Mouse (Mus musculus) MEL (cell line): Measurements from ENCODE around the gene Slc9a5. TPM values are rescaled to one million over a fixed set of nuclear protein-coding genes. Genes with fewer than 3 reads are reported as not detected.

Experiments used
- DNase-seq: peaks from one replicate; pipeline ENCODE4 v3.0.0; 2011; ENCODE audit warnings: low read depth, low spot score
- H3K27ac ChIP-seq: 2 replicates; pipeline ENCODE4 v1.5.1; 2012; ENCODE audit warnings: low read depth, mild to moderate bottlenecking, control low read depth, low read length, moderate library complexity; ENCODE audit not compliant: control insufficient read depth
- H3K27me3 ChIP-seq, 2 experiments: fragments of 150-350 bp in 1 of 2; sonication (generic) in 1 of 2; 2 replicates each; pipeline ENCODE4 v1.6.1; 2012; ENCODE audit warnings: low read length in 2 of 2, mild to moderate bottlenecking in 2 of 2, improper control_type of control experiment in 1 of 2, moderate library complexity in 1 of 2; ENCODE audit not compliant: insufficient read depth in 2 of 2, control insufficient read depth in 1 of 2
- H3K36me3 ChIP-seq, 2 experiments: 2 replicates each; pipeline ENCODE4 v1.6.1; 2012 to 2014; ENCODE audit warnings: low read length in 2 of 2, improper control_type of control experiment in 1 of 2, inconsistent platforms in 1 of 2, mild to moderate bottlenecking in 1 of 2; ENCODE audit not compliant: insufficient read depth in 2 of 2, control insufficient read depth in 1 of 2
- H3K4me1 ChIP-seq, 2 experiments: fragments of 150-350 bp in 1 of 2; sonication (generic) in 1 of 2; 2 replicates each; pipeline ENCODE4 v1.6.1; 2012; ENCODE audit warnings: low read length in 2 of 2, improper control_type of control experiment in 1 of 2, mild to moderate bottlenecking in 1 of 2; ENCODE audit not compliant: insufficient read depth in 2 of 2, control insufficient read depth in 1 of 2
- H3K4me3 ChIP-seq, 2 experiments: fragments of 150-350 bp in 1 of 2; sonication (generic) in 1 of 2; 2 replicates each; pipeline ENCODE4 v1.5.1; 2012; ENCODE audit warnings: low read depth in 2 of 2, low read length in 2 of 2, mild to moderate bottlenecking in 2 of 2, moderate library complexity in 2 of 2, control low read depth in 1 of 2, improper control_type of control experiment in 1 of 2; ENCODE audit not compliant: control insufficient read depth in 1 of 2, insufficient read depth in 1 of 2
- H3K79me2 ChIP-seq: 2 replicates; pipeline ENCODE4 v1.6.1; 2012; ENCODE audit warnings: mild to moderate bottlenecking, low read length, moderate library complexity; ENCODE audit not compliant: control insufficient read depth, poor library complexity, insufficient read depth
- H3K9ac ChIP-seq: 2 replicates; pipeline ENCODE4 v1.6.1; 2012; ENCODE audit warnings: low read depth, mild to moderate bottlenecking, control low read depth, low read length, moderate library complexity; ENCODE audit not compliant: control insufficient read depth, poor library complexity, severe bottlenecking
- H3K9me3 ChIP-seq: fragments of 150-350 bp; sonication (generic); replicated peaks from 2 replicates; pipeline ENCODE4 v1.6.1; 2012; ENCODE audit warnings: mild to moderate bottlenecking, low read length, improper control_type of control experiment, moderate library complexity; ENCODE audit not compliant: insufficient read depth
- CHD2 ChIP-seq: IDR thresholded peaks from 2 replicates; pipeline ENCODE4 v1.6.1; 2011; ENCODE audit warnings: low read length, improper control_type of control experiment
- CTCF ChIP-seq, 3 experiments: IDR thresholded peaks in 2 of 3; conservative IDR thresholded peaks in 1 of 3; 2 replicates each; pipeline ENCODE4 v1.5.1; 2011 to 2012; ENCODE audit warnings: low read length in 3 of 3, low read depth in 2 of 3, mild to moderate bottlenecking in 2 of 3, improper control_type of control experiment in 1 of 3, inconsistent platforms in 1 of 3, mixed read lengths in 1 of 3, moderate library complexity in 1 of 3; ENCODE audit not compliant: control insufficient read depth in 1 of 3, insufficient read depth in 1 of 3, poor library complexity in 1 of 3, severe bottlenecking in 1 of 3
- E2F4 ChIP-seq: IDR thresholded peaks from 2 replicates; pipeline ENCODE4 v1.6.1; 2011; ENCODE audit warnings: low read depth, low read length, improper control_type of control experiment, borderline replicate concordance
- GABPA ChIP-seq: IDR thresholded peaks from 2 replicates; pipeline ENCODE4 v1.6.1; 2012; ENCODE audit warnings: low read depth, mild to moderate bottlenecking, inconsistent platforms, low read length, improper control_type of control experiment, moderate library complexity
- HCFC1 ChIP-seq: IDR thresholded peaks from 2 replicates; pipeline ENCODE4 v1.6.1; 2012; ENCODE audit warnings: low read depth, mild to moderate bottlenecking, inconsistent platforms, low read length, improper control_type of control experiment, moderate library complexity
- MAX ChIP-seq: IDR thresholded peaks from 2 replicates; pipeline ENCODE4 v1.6.1; 2011; ENCODE audit warnings: low read length, improper control_type of control experiment
- MEF2A ChIP-seq: IDR thresholded peaks from 2 replicates; pipeline ENCODE4 v1.6.1; 2014; ENCODE audit warnings: low read depth, mild to moderate bottlenecking, inconsistent platforms, low read length, improper control_type of control experiment; ENCODE audit not compliant: poor library complexity, insufficient replicate concordance, severe bottlenecking; ENCODE audit errors: extremely low read depth
- MYB ChIP-seq: IDR thresholded peaks from 2 replicates; pipeline ENCODE4 v1.6.1; 2011; ENCODE audit warnings: mild to moderate bottlenecking, low read depth, low read length, improper control_type of control experiment
- MYC ChIP-seq: IDR thresholded peaks from 2 replicates; pipeline ENCODE4 v1.6.1; 2011; ENCODE audit warnings: low read depth, mild to moderate bottlenecking, low read length, improper control_type of control experiment, moderate library complexity
- NRF1 ChIP-seq: IDR thresholded peaks from 2 replicates; pipeline ENCODE4 v1.6.1; 2014; ENCODE audit warnings: low read depth, mild to moderate bottlenecking, inconsistent platforms, low read length, improper control_type of control experiment, moderate library complexity; ENCODE audit not compliant: poor library complexity, insufficient read depth, severe bottlenecking
- POLR2A ChIP-seq, 2 experiments: IDR thresholded peaks; 2 replicates each; pipeline ENCODE4 v1.6.1; 2011 to 2012; ENCODE audit warnings: low read length in 2 of 2, mild to moderate bottlenecking in 2 of 2, control low read depth in 1 of 2, improper control_type of control experiment in 1 of 2, low read depth in 1 of 2, moderate library complexity in 1 of 2; ENCODE audit not compliant: control insufficient read depth in 1 of 2, insufficient read depth in 1 of 2, poor library complexity in 1 of 2
- POLR2AphosphoS2 ChIP-seq: IDR thresholded peaks from 2 replicates; pipeline ENCODE4 v1.6.1; 2011; ENCODE audit warnings: low read length, improper control_type of control experiment
- POLR2AphosphoS5 ChIP-seq: IDR thresholded peaks from 2 replicates; pipeline ENCODE4 v1.6.1; 2012; ENCODE audit warnings: low read depth, borderline replicate concordance, mild to moderate bottlenecking, inconsistent platforms, low read length, moderate library complexity, mixed read lengths
- RAD21 ChIP-seq: IDR thresholded peaks from 2 replicates; pipeline ENCODE4 v1.6.1; 2011; ENCODE audit warnings: mild to moderate bottlenecking, low read depth, low read length, improper control_type of control experiment
- SIN3A ChIP-seq: IDR thresholded peaks from 2 replicates; pipeline ENCODE4 v1.6.1; 2012; ENCODE audit warnings: low read length, improper control_type of control experiment, inconsistent platforms
- SMC3 ChIP-seq: IDR thresholded peaks from 2 replicates; pipeline ENCODE4 v1.6.1; 2011; ENCODE audit warnings: low read depth, low read length, improper control_type of control experiment
- TAL1 ChIP-seq: IDR thresholded peaks from 2 replicates; pipeline ENCODE4 v1.6.1; 2012; ENCODE audit warnings: mild to moderate bottlenecking, inconsistent platforms, low read length, moderate library complexity, mixed read lengths
- TBP ChIP-seq: IDR thresholded peaks from 2 replicates; pipeline ENCODE4 v1.8.0; 2011; ENCODE audit warnings: low read depth, low read length, improper control_type of control experiment
- TCF12 ChIP-seq: IDR thresholded peaks from 2 replicates; pipeline ENCODE4 v1.6.1; 2014; ENCODE audit warnings: low read depth, mild to moderate bottlenecking, inconsistent platforms, low read length, improper control_type of control experiment, moderate library complexity
- UBTF ChIP-seq: IDR thresholded peaks from 2 replicates; pipeline ENCODE4 v1.6.1; 2012; ENCODE audit warnings: low read depth, mild to moderate bottlenecking, inconsistent platforms, low read length, improper control_type of control experiment, moderate library complexity, borderline replicate concordance; ENCODE audit not compliant: insufficient read depth
- ZC3H11A ChIP-seq: IDR thresholded peaks from 2 replicates; pipeline ENCODE4 v1.6.1; 2012; ENCODE audit warnings: low read depth, mild to moderate bottlenecking, inconsistent platforms, low read length, improper control_type of control experiment
- ZKSCAN1 ChIP-seq: IDR thresholded peaks from 2 replicates; pipeline ENCODE4 v1.6.1; 2012; ENCODE audit warnings: low read depth, mild to moderate bottlenecking, inconsistent platforms, low read length, improper control_type of control experiment, moderate library complexity
- ZNF384 ChIP-seq: IDR thresholded peaks from 2 replicates; pipeline ENCODE4 v1.6.1; 2012; ENCODE audit warnings: low read depth, mild to moderate bottlenecking, inconsistent platforms, low read length, improper control_type of control experiment
- polyA plus RNA-seq, 2 experiments: library from polyadenylated mRNA; stranded (reverse) in 1 of 2; unstranded in 1 of 2; fragments of >175 nt in 1 of 2; fragments of >200 nt in 1 of 2; gene quantifications; 2 replicates each; pipeline versions ENCODE4 v1.2.1 to v1.2.4; 2012; ENCODE audit warnings: low replicate concordance in 2 of 2, low read depth in 1 of 2; ENCODE audit not compliant: insufficient read length in 2 of 2, insufficient read depth in 1 of 2, missing spikeins in 1 of 2
- total RNA-seq: library from RNA; depleted of rRNA; stranded (reverse); fragments of 300-350 nt; gene quantifications from 2 replicates; pipeline ENCODE4 v1.2.3, GENCODE M21; 2012

Slc9a5 gene
- total and polyA plus RNA-seq, 3 experiments = 0.12 to 1.9 TPM; not detected in 1

GRCm38 (mm10) chr8:105331469-105331868 lies 17.2 kb upstream of the Slc9a5 start:
- Histone ChIP-seq H3K27me3 (no peaks in the 10 kb centered on the region), H3K79me2 (peaks cover 10% of the 10 kb centered on the region), H3K4me3 (no peak overlapping the region), H3K9ac (no peak overlapping the region), H3K36me3 (peaks cover 7 to 10% of the 10 kb centered on the region in 2 experiments), H3K4me1 (peaks cover 3% of the 10 kb centered on the region in 2 experiments; a peak in 3 of 4 replicates), H3K27ac (no peak overlapping the region), H3K9me3 (no peaks in the 10 kb centered on the region)
- DNase-seq = no peak
- no peak for TF ChIP-seq MEF2A
- TF ChIP-seq ZC3H11A = no peak
- no peak for TF ChIP-seq ZNF384
- TF ChIP-seq UBTF = no peak
- no peak for TF ChIP-seq GABPA
- TF ChIP-seq TBP = no peak
- no peak for TF ChIP-seq POLR2AphosphoS5
- no peak for TF ChIP-seq MAX
- TF ChIP-seq POLR2AphosphoS2 = no peak

DNA sequence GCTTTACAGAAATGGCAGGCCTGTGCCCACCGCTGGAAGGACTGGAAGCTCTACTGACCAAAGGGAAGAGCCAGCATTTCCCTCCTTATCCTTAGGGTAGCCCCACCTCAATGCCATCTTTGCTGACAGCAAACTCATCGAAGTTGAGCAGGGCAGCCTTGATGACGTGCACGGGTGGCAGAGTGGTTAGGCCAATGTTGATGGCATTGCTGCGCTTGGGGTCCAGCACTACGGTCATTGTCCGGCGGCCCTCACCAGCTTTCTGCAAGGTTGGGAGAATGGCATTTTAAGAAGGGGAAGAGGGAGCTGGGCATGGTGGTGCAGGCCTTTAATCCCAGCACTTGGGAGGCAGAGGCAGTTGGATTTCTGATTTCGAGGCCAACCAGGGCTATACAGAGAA lies 16.7 kb upstream of the Slc9a5 start:
- no peak overlapping the region for H3K4me3 ChIP-seq
- no peak overlapping the region for H3K27ac ChIP-seq
- no peaks in the 10 kb centered on the region for H3K9me3 ChIP-seq
- TF ChIP-seq ZNF384 = no peak
- H3K36me3 ChIP-seq = peaks cover 7 to 10% of the 10 kb centered on the region in 2 experiments
- H3K27me3 ChIP-seq = no peaks in the 10 kb centered on the region
- no peak for DNase-seq
- peaks cover 6% of the 10 kb centered on the region for H3K79me2 ChIP-seq
- peaks cover 3% of the 10 kb centered on the region in 2 experiments; a peak in 3 of 4 replicates for H3K4me1 ChIP-seq
- no peak overlapping the region for H3K9ac ChIP-seq

- no peak for DNase-seq
- Histone ChIP-seq H3K9ac (no peak overlapping the region), H3K79me2 (peaks cover under 1% of the 10 kb centered on the region), H3K36me3 (peaks cover 1 to 9% of the 10 kb centered on the region in 2 experiments), H3K9me3 (no peaks in the 10 kb centered on the region), H3K4me1 (peaks cover 0 to 2% of the 10 kb centered on the region in 2 experiments; a peak in 2 of 4 replicates), H3K27me3 (no peaks in the 10 kb centered on the region), H3K27ac (no peak overlapping the region), H3K4me3 (no peak overlapping the region)
- no peak for TF ChIP-seq UBTF
- TF ChIP-seq HCFC1 = no peak
- no peak for TF ChIP-seq RAD21
- no peak for TF ChIP-seq MAX
- no peak for TF ChIP-seq CHD2
- TF ChIP-seq TAL1 = no peak
- TF ChIP-seq MYC = no peak
- TF ChIP-seq SMC3 = no peak
- TF ChIP-seq POLR2A (IDR thresholded peaks at IDR 0.05; ENCODE audit: control insufficient read depth in 1 of 2, insufficient read depth in 1 of 2, low read depth in 1 of 2, low read length in 2 of 2, poor library complexity in 1 of 2) = no peak
- TF ChIP-seq NRF1 = no peak
- TF ChIP-seq SIN3A = no peak
- TF ChIP-seq ZKSCAN1 = no peak
- no peak for TF ChIP-seq CTCF (IDR thresholded peaks at IDR 0.05 in 2 of 3, conservative IDR thresholded peaks at IDR 0.05 in 1 of 3; ENCODE audit: control insufficient read depth in 1 of 3, insufficient read depth in 1 of 3, low read depth in 2 of 3, low read length in 3 of 3, poor library complexity in 1 of 3, severe bottlenecking in 1 of 3)
- TF ChIP-seq ZC3H11A = no peak
- no peak for TF ChIP-seq E2F4
- no peak for TF ChIP-seq MYB
- TF ChIP-seq TCF12 = no peak
These were observed 16.1 kb upstream of the Slc9a5 start for GRCm38 (mm10) chr8:105332523-105332922.
